Mouse (Mus musculus) liver, embryonic 15.5 days (tissue): ENCODE results near the gene Xk. TPM values are rescaled to one million over a fixed set of nuclear protein-coding genes. Genes with fewer than 3 reads are reported as not detected.
A peak's percentile ranks its signal among the peaks of the same experiment; 100 is the strongest.
"Not testable (repeated sequence)": the region's sequence is repeated elsewhere in the genome, so short reads cannot be mapped to it uniquely, and the experiment has no call there.

ENCODE experiments used
- ATAC-seq: fragments of 200-750 bp; cut with Nextera tagmentation; 2 replicates; pipeline ENCODE4 v1.8.0; 2017; ENCODE audit warnings: moderate number of reproducible peaks, mild to moderate bottlenecking, moderate library complexity; ENCODE audit not compliant: insufficient read depth
- H3K27ac ChIP-seq: fragments of 300-500 bp; sonication (generic); replicated peaks from 2 replicates; pipeline ENCODE4 v1.5.1; 2015; ENCODE audit warnings: mild to moderate bottlenecking, inconsistent platforms
- H3K27me3 ChIP-seq: fragments of 300-500 bp; sonication (generic); 2 replicates; pipeline ENCODE4 v1.6.1; 2015; ENCODE audit warnings: mild to moderate bottlenecking, inconsistent platforms
- H3K36me3 ChIP-seq: fragments of 300-500 bp; sonication (generic); replicated peaks from 2 replicates; pipeline ENCODE4 v1.6.1; 2015; ENCODE audit warnings: moderate library complexity, mild to moderate bottlenecking, inconsistent platforms
- H3K4me1 ChIP-seq: fragments of 300-500 bp; sonication (generic); replicated peaks from 2 replicates; pipeline ENCODE4 v1.6.1; 2015; ENCODE audit warnings: inconsistent platforms
- H3K4me2 ChIP-seq: fragments of 300-500 bp; sonication (generic); 2 replicates; pipeline ENCODE4 v1.6.1; 2015; ENCODE audit warnings: moderate library complexity, mild to moderate bottlenecking, inconsistent platforms
- H3K4me3 ChIP-seq: fragments of 300-500 bp; sonication (generic); replicated peaks from 2 replicates; pipeline ENCODE4 v1.5.1; 2015; ENCODE audit warnings: mild to moderate bottlenecking, inconsistent platforms
- H3K9ac ChIP-seq: fragments of 300-500 bp; sonication (generic); 2 replicates; pipeline ENCODE4 v1.6.1; 2015; ENCODE audit warnings: moderate library complexity, mild to moderate bottlenecking, inconsistent platforms
- H3K9me3 ChIP-seq: fragments of 300-500 bp; sonication (generic); replicated peaks from 2 replicates; pipeline ENCODE4 v1.6.1; 2016; ENCODE audit warnings: inconsistent platforms
- WGBS: fragments of 180-500 bp; shearing (Covaris S2); methylation state at CpG from one replicate; pipeline ENCODE4 v1.1.7; 2015; ENCODE audit warnings: mixed read lengths; ENCODE audit not compliant: insufficient replicate concordance; 5-methylcytosine and 5-hydroxymethylcytosine counted together
- polyA plus RNA-seq: library from polyadenylated mRNA; unstranded; fragments of >200 nt; fragmentation: Nextera tagmentation; extraction: Ambion mirVana; gene quantifications from 2 replicates; pipeline ENCODE4 v1.2.1, GENCODE M21; 2015

Gene Xk
- polyA plus RNA-seq, 1 experiment from 2014 or later = 24.3 TPM

DNA sequence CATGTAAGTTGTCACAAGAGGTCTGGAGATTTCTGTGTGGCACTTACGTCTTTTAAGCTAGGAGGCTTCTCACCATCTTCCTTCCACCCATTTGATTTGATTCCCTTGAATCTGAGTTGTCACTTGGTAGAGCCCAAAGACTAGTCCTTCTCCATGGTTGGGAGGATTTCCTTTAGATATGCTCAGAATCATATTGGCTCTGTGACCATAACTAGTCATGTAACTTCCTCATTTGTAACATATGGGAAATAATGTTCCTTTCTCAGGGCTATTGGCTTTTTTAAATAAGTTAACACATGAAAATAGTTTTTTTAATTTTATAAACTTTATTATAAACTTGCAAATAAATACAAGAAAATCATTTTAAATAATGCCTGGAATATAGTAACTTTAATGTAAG, 13.3 kb upstream of the Xk start:
- Histone ChIP-seq H3K9ac (no peak overlapping the region), H3K27ac (no peak overlapping the region), H3K36me3 (no peaks in the 10 kb centered on the region), H3K4me3 (no peak overlapping the region), H3K9me3 (no peaks in the 10 kb centered on the region), H3K4me2 (no peak overlapping the region), H3K4me1 (peaks cover 15% of the 10 kb centered on the region), H3K27me3 (no peaks in the 10 kb centered on the region)
- no peak for ATAC-seq
- 73% methylated on average over 1 of the region's 1 CpGs for WGBS

- H3K4me2 ChIP-seq = 0 out of 2 replicates have a peak overlapping the region, but pooled peaks have one; percentile 65
- no peak for ATAC-seq
- 0 out of 2 replicates have a peak overlapping the region, but pooled peaks have one; percentile 91 for H3K27ac ChIP-seq
- H3K27me3 ChIP-seq = no peaks in the 10 kb centered on the region
- 63% methylated on average over 3 of the region's 3 CpGs for WGBS
- H3K9ac ChIP-seq = no peak overlapping the region
- H3K36me3 ChIP-seq = no peaks in the 10 kb centered on the region
- no peak overlapping the region for H3K4me3 ChIP-seq
- no peaks in the 10 kb centered on the region for H3K9me3 ChIP-seq
- peaks cover 10% of the 10 kb centered on the region for H3K4me1 ChIP-seq
Observed at GRCm38 (mm10) chrX:9271112-9271511, 1.4 kb upstream of the Xk start.

GRCm38 (mm10) chrX:9271947-9272459, 553 bp upstream of the Xk start:
- Histone ChIP-seq H3K27me3 (no peaks in the 10 kb centered on the region), H3K4me3 (peak overlapping the region; percentile 76), H3K27ac (peak overlapping the region; percentile 91), H3K4me1 (peaks cover 10% of the 10 kb centered on the region), H3K9ac (peak overlapping the region; percentile 81), H3K36me3 (no peaks in the 10 kb centered on the region), H3K4me2 (peak overlapping the region; percentile 65), H3K9me3 (no peaks in the 10 kb centered on the region)
- ATAC-seq = no peak
- 22% methylated on average over 8 of the region's 8 CpGs for WGBS

DNA sequence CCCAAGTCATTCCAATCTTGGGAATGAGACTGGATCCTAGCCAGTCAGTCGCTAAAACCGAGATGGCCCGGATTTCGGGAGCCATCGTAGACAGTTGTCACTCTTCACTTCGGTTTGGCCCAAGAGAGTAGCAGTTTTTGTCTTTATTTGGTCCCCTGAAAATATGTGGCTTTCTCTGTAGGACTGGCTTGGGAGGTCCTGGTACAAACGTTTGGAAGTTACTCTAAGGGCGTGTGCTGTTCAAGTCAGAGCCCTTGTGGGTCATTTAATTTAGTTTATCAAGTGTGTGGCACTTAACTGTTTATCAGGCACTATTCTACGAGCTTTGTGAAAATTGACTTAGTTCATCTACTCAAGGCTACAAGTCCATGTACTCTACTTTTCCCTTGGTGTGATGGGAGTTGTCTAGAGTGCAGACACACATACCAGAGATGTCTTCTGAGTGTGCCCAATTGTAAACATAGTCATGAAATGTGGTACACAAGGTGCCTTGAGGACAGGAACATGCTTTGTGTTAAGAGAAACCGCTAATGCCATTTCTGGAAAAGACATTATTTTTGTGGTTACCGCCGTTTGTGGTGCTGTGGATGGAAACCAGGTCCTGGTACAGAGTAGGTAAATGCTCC, 934 bp downstream of the Xk start:
- Histone ChIP-seq H3K36me3 (no peaks in the 10 kb centered on the region), H3K4me3 (peak overlapping the region; percentile 76), H3K27me3 (no peaks in the 10 kb centered on the region), H3K9me3 (no peaks in the 10 kb centered on the region), H3K4me2 (peak overlapping the region; percentile 65), H3K4me1 (peaks cover 10% of the 10 kb centered on the region), H3K9ac (peak overlapping the region; percentile 81), H3K27ac (peak overlapping the region; percentile 91)
- ATAC-seq = no peak
- whole genome bisulfite sequencing = 26% methylated on average over 12 of the region's 12 CpGs

- Histone ChIP-seq H3K4me2 (peak overlapping the region; percentile 65), H3K4me3 (peak overlapping the region; percentile 76), H3K9ac (peak overlapping the region; percentile 55), H3K27me3 (no peaks in the 10 kb centered on the region), H3K9me3 (no peaks in the 10 kb centered on the region), H3K4me1 (peaks cover 10% of the 10 kb centered on the region), H3K36me3 (no peaks in the 10 kb centered on the region), H3K27ac (peak overlapping the region; percentile 91)
- peak; percentile 10; the same call in 1 of the 2 replicates for ATAC-seq
- 25% methylated on average over 8 of the region's 8 CpGs for WGBS
Observed at GRCm38 (mm10) chrX:9274321-9274720, 1.8 kb downstream of the Xk start.

DNA sequence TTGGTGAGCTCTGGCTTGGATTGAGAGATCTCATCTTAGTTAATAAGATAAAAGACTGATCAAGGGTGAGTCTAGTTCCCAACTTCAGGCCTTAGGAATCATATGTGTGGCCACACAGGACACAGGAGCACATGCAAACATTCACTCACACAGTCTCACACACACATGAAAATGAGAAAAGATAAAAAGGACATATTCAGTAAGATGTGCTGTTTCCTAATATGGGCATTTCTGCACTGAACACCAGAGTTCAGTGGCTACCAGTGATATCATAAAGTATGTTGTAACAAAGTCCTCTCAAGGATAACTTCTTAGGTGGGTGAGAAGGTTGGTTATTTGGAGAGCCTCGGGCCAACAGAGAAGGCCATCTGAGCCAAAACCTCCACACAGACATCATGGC, 10.9 kb downstream of the Xk start, which contains the start of gene H2al1m:
H2al1m (plus strand) TSS at position 301 of the 400 bp plus-strand sequence.
- WGBS = no CpG with 5 or more reads among the region's 1 CpGs
- not testable (repeated sequence) for H3K4me2 ChIP-seq, H3K27ac ChIP-seq, H3K9ac ChIP-seq, H3K27me3 ChIP-seq, H3K9me3 ChIP-seq, H3K4me3 ChIP-seq, H3K4me1 ChIP-seq, ATAC-seq
- peaks cover 14% of the 10 kb centered on the region for H3K36me3 ChIP-seq

DNA sequence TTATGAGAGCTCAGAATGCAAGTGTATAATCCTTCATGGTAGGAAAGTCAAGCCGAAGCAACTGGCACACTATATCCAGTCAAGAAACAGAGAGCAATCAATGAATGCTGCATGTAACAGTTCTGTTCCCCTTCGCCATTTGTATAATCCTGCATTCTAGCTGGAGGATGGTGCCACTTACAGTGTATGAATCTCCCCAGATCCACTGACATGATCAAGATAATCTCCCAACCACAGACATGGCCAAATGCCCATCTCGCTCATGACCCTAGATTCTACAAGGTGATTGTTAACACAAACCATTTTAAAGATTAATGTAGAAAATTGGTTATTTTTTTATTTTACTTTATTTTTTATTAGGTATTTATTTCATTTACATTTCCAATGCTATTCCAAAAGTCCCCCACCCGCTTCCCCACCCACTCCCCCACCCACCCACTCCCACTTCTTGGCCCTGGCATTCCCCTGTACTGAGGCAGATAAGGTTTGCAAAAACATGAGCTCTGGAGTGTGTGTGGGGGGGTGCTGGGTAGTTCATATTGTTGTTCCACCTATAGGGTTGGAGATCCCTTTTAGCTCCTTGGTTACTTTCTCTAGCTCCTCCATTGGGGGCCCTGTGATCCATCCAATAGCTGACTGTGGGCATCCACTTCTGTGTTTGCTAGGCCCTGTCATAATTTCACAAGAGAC, 20.7 kb downstream of the Xk start:
- H3K36me3 ChIP-seq, H3K9me3 ChIP-seq, H3K4me1 ChIP-seq, H3K4me3 ChIP-seq, H3K9ac ChIP-seq, H3K4me2 ChIP-seq, H3K27me3 ChIP-seq: not testable (repeated sequence)
- peak overlapping the region; percentile 68 for H3K27ac ChIP-seq
- WGBS = 58% methylated on average over 4 of the region's 4 CpGs
- peak; percentile 69 for ATAC-seq

GRCm38 (mm10) chrX:9298413-9298864, 25.9 kb downstream of the Xk start:
- ATAC-seq = peak; percentile 99
- Histone ChIP-seq H3K36me3 (0 out of 2 replicates have a peak, but pooled peaks cover 4% of the 10 kb centered on the region), H3K4me2 (peak overlapping the region; percentile 62), H3K9ac (peak overlapping the region; percentile 39; the same call in 1 of the 2 replicates), H3K9me3 (no peaks in the 10 kb centered on the region), H3K27ac (peak overlapping the region; percentile 97), H3K4me1 (peaks cover 22% of the 10 kb centered on the region), H3K4me3 (peak overlapping the region; percentile 32), H3K27me3 (no peaks in the 10 kb centered on the region)
- WGBS = 38% methylated on average over 5 of the region's 5 CpGs

GRCm38 (mm10) chrX:9302791-9303190, 30.2 kb downstream of the Xk start:
- no peak overlapping the region for H3K4me3 ChIP-seq
- H3K4me2 ChIP-seq = peak overlapping the region; percentile 20; the same call in 1 of the 2 replicates
- WGBS = 35% methylated on average over 5 of the region's 5 CpGs
- peaks cover 28% of the 10 kb centered on the region for H3K4me1 ChIP-seq
- ATAC-seq = no peak
- H3K9me3 ChIP-seq = no peaks in the 10 kb centered on the region
- no peak overlapping the region for H3K9ac ChIP-seq
- H3K36me3 ChIP-seq = 0 out of 2 replicates have a peak, but pooled peaks cover 4% of the 10 kb centered on the region
- no peaks in the 10 kb centered on the region for H3K27me3 ChIP-seq
- peak overlapping the region; percentile 68 for H3K27ac ChIP-seq

DNA sequence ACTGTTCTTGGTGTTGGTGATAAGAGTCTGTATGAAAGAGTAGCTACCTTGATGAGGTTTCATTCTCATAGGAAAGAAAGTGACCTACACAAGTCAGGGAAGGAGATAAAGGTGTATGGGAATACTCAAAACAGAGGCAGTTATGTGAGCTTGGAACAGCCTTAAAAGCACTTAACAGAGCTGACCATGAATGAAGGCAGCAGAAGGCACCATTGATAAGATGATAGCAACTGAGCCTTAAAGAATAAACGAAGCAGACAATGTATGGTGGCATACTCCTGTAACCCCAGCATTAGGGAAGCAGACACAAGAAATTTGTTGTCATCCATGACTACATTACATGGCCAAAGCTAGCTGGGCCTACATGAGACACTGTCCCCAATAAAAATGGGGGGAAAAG, 30.9 kb downstream of the Xk start:
- WGBS = 26% methylated on average over 1 of the region's 1 CpGs
- Histone ChIP-seq H3K27me3 (no peaks in the 10 kb centered on the region), H3K9me3 (no peaks in the 10 kb centered on the region), H3K9ac (peak overlapping the region; percentile 27; the same call in 1 of the 2 replicates), H3K4me1 (peaks cover 28% of the 10 kb centered on the region), H3K4me3 (no peak overlapping the region), H3K36me3 (peaks cover 7% of the 10 kb centered on the region; the same call in 1 of the 2 replicates), H3K4me2 (peak overlapping the region; percentile 20; the same call in 1 of the 2 replicates), H3K27ac (peak overlapping the region; percentile 68)
- peak; percentile 19; the same call in 1 of the 2 replicates for ATAC-seq

DNA sequence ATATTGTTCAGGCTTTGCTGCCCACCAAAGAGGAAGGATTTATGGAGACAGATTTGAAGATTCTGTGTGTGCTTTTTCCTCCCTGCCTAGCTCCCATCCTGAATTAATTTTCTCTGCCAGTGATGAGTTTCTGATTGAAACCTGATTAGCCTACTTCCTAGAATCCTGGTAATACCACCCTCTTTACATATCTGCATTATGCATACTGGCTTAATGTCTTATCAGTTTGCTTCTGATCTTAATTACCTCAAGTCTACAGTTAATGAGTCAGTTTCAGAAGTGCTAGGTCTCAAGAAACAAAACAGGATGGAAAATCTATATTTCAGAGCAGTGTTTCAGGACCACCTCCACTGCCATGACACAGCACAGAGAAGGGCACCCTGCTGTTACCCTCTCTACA, 43.9 kb downstream of the Xk start:
- H3K4me1 ChIP-seq, H3K9ac ChIP-seq, H3K27me3 ChIP-seq, H3K4me3 ChIP-seq, H3K27ac ChIP-seq, H3K4me2 ChIP-seq, ATAC-seq, H3K9me3 ChIP-seq, H3K36me3 ChIP-seq: not testable (repeated sequence)
